Mouse (Mus musculus): ENCODE measurements around the gene Xpc. TPM values are rescaled to one million over a fixed set of nuclear protein-coding genes. Genes with fewer than 3 reads are reported as not detected.
A peak's percentile ranks its signal among the peaks of the same experiment; 100 is the strongest.

Xpc gene
- polyA plus RNA-seq, 2 experiments from 2014 or later: 12.2 to 14.8 TPM

DNA sequence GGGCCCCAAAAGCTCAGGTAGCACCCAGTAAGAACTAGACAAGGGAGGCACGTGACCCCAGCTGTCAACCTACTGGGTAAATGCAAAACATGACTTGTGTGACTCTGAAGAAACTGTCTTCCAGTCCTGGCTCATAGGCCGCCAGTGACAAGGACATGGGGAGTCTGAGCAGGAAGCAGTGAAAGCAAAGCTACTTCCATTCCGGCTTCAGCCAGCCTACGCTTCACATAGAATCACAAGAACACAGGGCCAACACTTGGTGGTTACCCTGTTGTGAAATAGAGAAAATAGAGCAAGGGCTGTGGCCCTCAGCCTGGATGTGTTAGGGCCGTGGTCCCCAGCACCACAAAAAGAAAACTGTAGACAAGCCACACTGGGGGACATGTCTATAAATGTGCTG is 7.1 kb upstream of the Xpc start:
- ATAC-seq: no peak

DNA sequence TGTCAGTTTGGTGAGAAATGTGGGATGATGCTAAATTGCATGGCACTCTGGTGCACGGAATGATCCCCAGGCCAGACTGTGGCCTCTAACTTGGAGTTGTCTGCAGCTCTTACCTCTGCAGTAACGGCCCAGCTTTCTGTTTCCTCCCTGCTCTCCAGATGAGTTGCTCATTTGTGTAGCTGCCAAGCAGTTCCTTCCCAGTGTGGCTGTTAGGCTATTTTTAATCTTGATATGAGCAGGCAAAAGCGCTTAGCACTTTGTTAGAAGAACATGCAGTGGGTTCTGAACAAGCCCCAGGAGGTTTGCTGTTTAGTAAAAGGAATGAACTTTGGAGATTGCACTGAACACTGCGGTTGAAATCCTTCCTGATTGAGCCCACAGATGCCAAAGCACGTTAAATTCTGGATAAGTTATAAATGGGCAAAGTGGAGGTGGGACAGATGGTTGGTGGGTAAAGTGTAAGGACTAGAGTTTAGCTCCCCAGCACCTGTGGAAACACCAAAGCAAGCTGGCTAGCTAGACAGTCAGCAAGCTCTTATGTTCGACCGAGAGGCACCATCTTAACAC is 2.8 kb upstream of the Xpc start:
- no peak for ATAC-seq

DNA sequence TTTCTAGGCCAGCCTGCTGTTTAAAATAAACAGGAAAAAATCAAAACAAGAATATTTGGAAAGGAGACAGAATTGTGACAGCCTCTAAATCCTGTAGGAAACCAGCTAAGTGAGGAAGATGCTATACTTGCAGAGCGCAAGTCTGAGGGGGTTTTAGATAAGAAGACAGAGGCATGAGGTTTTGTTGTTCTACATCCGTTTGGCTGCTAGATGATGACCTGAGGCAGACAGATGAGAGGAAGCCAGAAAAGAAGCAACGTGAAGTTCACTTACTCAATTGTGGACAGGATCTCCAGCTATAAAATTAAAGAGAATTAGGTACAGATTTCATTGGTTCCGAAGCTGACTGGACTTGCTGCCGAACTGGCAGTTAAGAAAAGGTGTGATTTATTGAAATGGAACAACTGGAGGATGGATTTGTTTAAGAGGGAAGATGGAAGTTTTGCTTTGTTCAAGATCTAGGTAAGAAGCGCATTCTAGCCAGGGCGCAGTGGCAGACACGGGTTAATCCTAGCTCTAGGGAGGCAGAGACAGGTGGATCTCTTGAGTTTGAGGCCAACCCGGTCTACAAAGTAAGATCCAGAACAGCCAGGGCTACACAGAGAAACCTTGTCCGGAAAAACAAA is 838 bp downstream of the Xpc start:
- ATAC-seq: peak; percentile 9

- ATAC-seq: no peak
Observed at GRCm38 (mm10) chr6:91514135-91514534, 1.6 kb downstream of the Xpc start.

- ATAC-seq: no peak
Observed at GRCm38 (mm10) chr6:91510211-91510610, 5.5 kb downstream of the Xpc start.

GRCm38 (mm10) chr6:91509326-91509725 is 6.4 kb downstream of the Xpc start:
- ATAC-seq: no peak

GRCm38 (mm10) chr6:91508041-91508440 is 7.6 kb downstream of the Xpc start:
- no peak for ATAC-seq

- peak; percentile 73 for ATAC-seq
Observed at GRCm38 (mm10) chr6:91506036-91506435, 9.7 kb downstream of the Xpc start.

GRCm38 (mm10) chr6:91503302-91503701 is 12.4 kb downstream of the Xpc start:
- no peak for ATAC-seq

DNA sequence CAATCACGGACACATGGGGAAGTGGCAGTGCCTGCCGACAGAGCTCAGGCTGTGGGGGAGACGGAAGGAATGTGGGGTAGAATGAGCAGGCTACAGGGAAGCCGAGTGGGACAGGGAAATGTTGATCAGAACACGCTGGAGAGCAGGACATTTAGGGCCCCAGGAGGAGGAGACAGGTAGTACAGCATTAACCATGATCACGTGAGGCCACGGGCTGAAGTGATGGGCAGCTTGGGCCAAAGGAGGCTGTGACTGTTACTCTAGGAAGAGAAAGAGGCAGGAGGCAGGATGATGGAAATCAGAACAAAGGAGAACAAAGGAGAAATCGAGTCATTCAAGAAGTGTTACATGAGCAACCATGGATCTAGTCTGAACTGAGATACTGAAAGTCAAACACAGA is 21.2 kb downstream of the Xpc start:
- no peak for ATAC-seq

- ATAC-seq: no peak
Observed at GRCm38 (mm10) chr6:91493053-91493452, 22.6 kb downstream of the Xpc start.

DNA sequence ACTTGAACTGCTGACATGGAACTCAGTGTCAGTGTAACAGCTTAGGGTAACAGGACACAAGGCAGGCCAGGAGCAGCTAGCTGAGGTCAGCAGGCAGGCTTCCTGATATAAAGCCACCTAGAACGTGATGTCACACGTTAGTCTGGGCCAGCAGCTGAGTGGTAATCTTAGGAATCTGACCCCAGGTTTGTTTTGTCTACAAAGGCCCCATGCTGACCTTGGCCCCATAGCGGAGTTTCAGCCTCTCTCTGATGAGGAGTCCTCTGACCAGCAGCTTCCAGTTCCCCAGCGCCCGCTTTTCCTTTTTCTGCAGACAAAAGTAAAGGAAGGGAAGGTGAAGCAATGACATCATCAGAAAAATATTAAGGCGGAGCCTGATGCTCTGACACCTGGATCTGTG is 24.7 kb downstream of the Xpc start:
- no peak for ATAC-seq

DNA sequence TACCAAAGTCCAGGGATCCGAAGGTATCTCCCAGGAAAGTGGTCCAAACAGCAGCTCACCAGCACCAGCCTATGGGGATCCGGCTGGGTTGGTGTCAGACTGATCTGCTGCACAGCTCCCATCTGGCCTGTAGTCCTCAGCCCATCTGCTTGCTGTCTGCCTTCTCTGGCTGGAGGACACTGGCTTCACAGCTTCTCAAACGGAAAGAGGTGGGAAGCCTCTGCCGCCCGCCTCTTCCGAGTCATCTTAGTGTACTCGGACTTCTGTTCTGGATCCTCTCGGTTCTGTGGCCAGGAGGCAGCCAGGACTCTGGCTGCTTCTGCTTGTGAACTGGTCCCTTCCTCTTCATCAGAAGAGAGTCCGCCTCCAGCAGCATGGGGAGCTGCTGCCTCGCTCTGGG is 25.8 kb downstream of the Xpc start:
- ATAC-seq: no peak

DNA sequence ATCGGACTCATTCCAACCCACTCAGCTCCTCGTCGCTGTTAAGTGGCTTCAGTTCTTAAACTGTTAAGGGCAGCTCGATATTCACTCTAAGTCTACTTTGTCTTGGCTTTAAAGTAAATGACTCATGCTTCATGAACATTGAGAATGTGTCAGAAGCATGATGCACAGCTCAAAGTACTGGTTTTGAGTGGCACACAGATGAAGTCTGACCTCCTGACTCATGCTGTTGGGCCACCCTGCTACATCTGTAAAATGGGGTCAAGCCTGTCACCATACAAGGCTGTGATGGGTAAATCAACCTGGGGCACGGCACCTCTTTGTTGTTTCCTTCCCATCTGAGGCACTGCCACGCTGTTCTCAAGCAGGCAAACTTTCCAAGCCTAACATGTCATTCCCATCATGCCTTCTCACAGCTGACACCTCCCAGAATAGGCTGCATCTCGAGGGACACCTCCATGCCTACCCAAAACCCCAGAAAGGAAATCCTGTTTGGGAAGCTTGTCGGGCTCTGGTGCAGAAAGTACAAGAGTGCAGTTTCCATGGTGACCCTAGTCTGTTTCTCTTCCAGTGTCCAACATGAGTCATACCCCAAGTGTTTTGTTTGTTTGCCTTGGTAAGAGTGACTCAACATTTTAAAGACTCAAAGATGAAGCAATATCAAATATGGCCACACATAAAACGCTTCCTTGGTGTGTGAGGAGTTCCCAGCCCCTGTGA is 27.0 kb downstream of the Xpc start:
- ATAC-seq: peak; percentile 23

- no peak for ATAC-seq
Observed at GRCm38 (mm10) chr6:91486736-91487453, 28.8 kb downstream of the Xpc start.

GRCm38 (mm10) chr6:91483371-91483770 is 32.3 kb downstream of the Xpc start:
- no peak for ATAC-seq

GRCm38 (mm10) chr6:91476541-91476940 is 39.1 kb downstream of the Xpc start:
- ATAC-seq: no peak

GRCm38 (mm10) chr6:91474441-91475190 is 41.1 kb downstream of the Xpc start:
- no peak for ATAC-seq

- ATAC-seq: peak; percentile 7
Observed at GRCm38 (mm10) chr6:91473805-91474440, 41.8 kb downstream of the Xpc start.

DNA sequence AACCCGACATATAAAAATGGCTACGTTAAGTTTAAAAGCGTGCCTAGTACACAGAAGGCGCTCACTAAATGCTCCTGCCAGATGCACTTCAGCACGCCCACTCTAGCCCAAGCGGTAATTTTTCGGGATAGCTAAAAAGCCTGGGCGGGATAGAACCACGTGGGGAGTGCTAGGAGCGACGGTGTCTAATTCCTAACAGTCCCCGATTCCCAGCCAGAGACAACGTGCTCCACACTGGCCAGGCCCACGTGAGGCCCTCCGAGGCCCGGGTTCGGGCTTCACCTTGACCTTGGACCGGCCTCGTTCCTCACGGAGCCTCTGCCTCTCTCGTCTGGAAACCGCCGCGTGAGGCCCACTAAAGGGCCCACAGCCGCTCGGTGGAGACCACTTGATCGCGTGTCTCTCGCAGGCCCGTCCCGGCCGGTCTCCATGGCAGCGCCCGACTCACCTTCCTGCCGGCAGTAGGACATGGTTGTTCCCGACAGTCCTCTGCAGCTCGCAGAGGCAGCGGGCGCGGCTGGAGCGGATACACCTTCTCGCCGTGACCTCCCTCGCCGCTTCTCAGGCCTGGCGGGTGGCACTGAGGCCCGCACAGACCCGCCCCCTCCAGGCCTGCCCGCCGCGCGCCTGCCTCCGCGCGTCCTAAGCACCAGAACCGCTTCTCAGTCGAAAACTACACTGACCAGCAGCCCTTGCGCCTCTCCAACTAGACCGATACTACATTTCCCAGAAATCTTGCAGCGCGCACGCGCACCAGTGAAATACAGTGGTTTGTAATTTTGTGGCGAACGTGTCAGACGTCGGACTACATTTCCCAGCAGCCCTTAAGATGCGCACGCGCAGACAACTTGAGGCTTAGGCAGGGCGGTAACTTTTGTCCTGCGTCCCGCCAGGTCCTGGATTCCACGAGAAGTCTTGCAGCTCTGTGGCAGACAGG is 42.6 kb downstream of the Xpc start, which contains the start of the genes Chchd4 and Tmem43:
Gene Chchd4 (minus strand): TSS at position 679 of the 937 bp plus-strand sequence.
Gene Tmem43 (plus strand): TSS at position 836 of the 937 bp plus-strand sequence.
- ATAC-seq: peak; percentile 94

DNA sequence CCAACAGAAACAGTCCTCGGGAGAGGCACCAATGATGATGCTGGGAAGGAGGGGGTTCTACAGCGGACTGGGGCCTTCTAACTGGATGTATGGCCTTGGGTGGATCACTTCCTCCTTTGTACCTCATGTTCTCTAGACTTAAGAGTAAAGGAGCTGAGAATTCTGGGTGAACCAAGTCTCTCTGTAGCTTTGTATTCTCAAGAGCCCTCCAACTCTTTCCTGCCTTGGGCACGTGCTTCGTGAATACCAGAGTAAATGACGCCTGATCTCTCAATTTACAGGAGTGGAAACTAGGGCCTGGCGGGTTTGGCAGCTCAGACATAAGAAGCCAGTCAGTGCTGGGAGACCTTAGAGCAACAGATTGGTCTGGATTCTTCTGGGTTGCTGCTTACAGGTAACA is 43.4 kb downstream of the Xpc start:
- no peak for ATAC-seq
